Mouse (Mus musculus) embryonic facial prominence, embryonic 11.5 days (tissue): ENCODE data around the gene Defb45. TPM values are rescaled to one million over a fixed set of nuclear protein-coding genes. Genes with fewer than 3 reads are reported as not detected.
A peak's percentile ranks its signal among the peaks of the same experiment; 100 is the strongest.

Source experiments
- ATAC-seq: fragments of 200-750 bp; cut with Nextera tagmentation; replicated peaks from 2 replicates; pipeline ENCODE4 v1.8.0; 2017; ENCODE audit warnings: low read depth; ENCODE audit not compliant: insufficient number of reproducible peaks, low FRiP score, low TSS enrichment
- DNase-seq: peaks from one replicate; pipeline ENCODE4 v3.0.0-alpha.2; 2015; ENCODE audit warnings: low spot score
- H3K27ac ChIP-seq: fragments of 300-500 bp; sonication (generic); replicated peaks from 2 replicates; pipeline ENCODE4 v1.5.1; 2014; ENCODE audit warnings: mild to moderate bottlenecking, low read depth, low read length, control low read depth
- H3K27me3 ChIP-seq: fragments of 300-500 bp; sonication (generic); 2 replicates; pipeline ENCODE4 v1.6.1; 2014; ENCODE audit warnings: mild to moderate bottlenecking, low read length, moderate library complexity, mixed read lengths; ENCODE audit not compliant: control insufficient read depth, insufficient read depth
- H3K36me3 ChIP-seq: fragments of 300-500 bp; sonication (generic); replicated peaks from 2 replicates; pipeline ENCODE4 v1.6.1; 2014; ENCODE audit warnings: low read depth, mild to moderate bottlenecking, low read length, moderate library complexity, mixed read lengths; ENCODE audit not compliant: control insufficient read depth, insufficient read depth
- H3K4me1 ChIP-seq: fragments of 300-500 bp; sonication (generic); 2 replicates; pipeline ENCODE4 v1.6.1; 2014; ENCODE audit warnings: low read length, mixed read lengths; ENCODE audit not compliant: control insufficient read depth, insufficient read depth
- H3K4me2 ChIP-seq: fragments of 300-500 bp; sonication (generic); 2 replicates; pipeline ENCODE4 v1.6.1; 2014; ENCODE audit warnings: low read depth, mild to moderate bottlenecking, control low read depth, low read length, moderate library complexity
- H3K4me3 ChIP-seq: fragments of 300-500 bp; sonication (generic); 2 replicates; pipeline ENCODE4 v1.5.1; 2014; ENCODE audit warnings: low read depth, low read length, control low read depth
- H3K9ac ChIP-seq: fragments of 300-500 bp; sonication (generic); replicated peaks from 2 replicates; pipeline ENCODE4 v1.6.1; 2014; ENCODE audit warnings: mild to moderate bottlenecking, control low read depth, low read length
- H3K9me3 ChIP-seq: fragments of 300-500 bp; sonication (generic); replicated peaks from 2 replicates; pipeline ENCODE4 v1.6.1; 2016; ENCODE audit warnings: mild to moderate bottlenecking, low read length, inconsistent platforms, mixed read lengths; ENCODE audit not compliant: control insufficient read depth
- WGBS: fragments of 180-500 bp; shearing (Covaris S2); extraction: QIAGEN DNeasy Blood & Tissue Kit; methylation state at CpG from one replicate; pipeline ENCODE4 v1.1.7; 2014; 5-methylcytosine and 5-hydroxymethylcytosine counted together
- polyA plus RNA-seq: library from polyadenylated mRNA; unstranded; fragments of >200 nt; fragmentation: Nextera tagmentation; extraction: Ambion mirVana; gene quantifications from 2 replicates; pipeline ENCODE4 v1.2.1, GENCODE M21; 2014

Defb45 gene
- polyA plus RNA-seq, 1 experiment from 2014 or later = not detected

- no peak overlapping the region for H3K4me3 ChIP-seq
- WGBS = 88% methylated on average over 6 of the region's 6 CpGs
- no peak for DNase-seq
- no peaks in the 10 kb centered on the region for H3K9me3 ChIP-seq
- no peak overlapping the region for H3K9ac ChIP-seq
- H3K36me3 ChIP-seq = no peaks in the 10 kb centered on the region
- H3K27me3 ChIP-seq = peaks cover 33% of the 10 kb centered on the region
- H3K4me1 ChIP-seq = peaks cover 2% of the 10 kb centered on the region; the same call in 1 of the 2 replicates
- H3K4me2 ChIP-seq = no peak overlapping the region
- no peak for ATAC-seq
- no peak overlapping the region for H3K27ac ChIP-seq
These were observed 30.7 kb upstream of the Defb45 start for GRCm38 (mm10) chr2:152629904-152630303.

- no peak overlapping the region for H3K4me2 ChIP-seq
These were observed 30.0 kb upstream of the Defb45 start for GRCm38 (mm10) chr2:152629239-152629638.

GRCm38 (mm10) chr2:152628066-152628465 is 28.9 kb upstream of the Defb45 start:
- Histone ChIP-seq H3K36me3 (no peaks in the 10 kb centered on the region), H3K4me3 (no peak overlapping the region), H3K27ac (no peak overlapping the region), H3K27me3 (peaks cover 33% of the 10 kb centered on the region), H3K9ac (no peak overlapping the region), H3K4me2 (no peak overlapping the region), H3K4me1 (peaks cover 2% of the 10 kb centered on the region; the same call in 1 of the 2 replicates), H3K9me3 (no peaks in the 10 kb centered on the region)
- ATAC-seq = no peak
- DNase-seq = no peak
- 38% methylated on average over 17 of the region's 17 CpGs for WGBS

More at GRCm38 (mm10) chr2:152629239-152629638, 30.0 kb upstream of the Defb45 start:
- no peak overlapping the region for H3K27ac ChIP-seq
- H3K27me3 ChIP-seq = peaks cover 33% of the 10 kb centered on the region
- no peaks in the 10 kb centered on the region for H3K9me3 ChIP-seq
- DNase-seq (no peak), ATAC-seq (no peak)
- peaks cover 2% of the 10 kb centered on the region; the same call in 1 of the 2 replicates for H3K4me1 ChIP-seq
- no peaks in the 10 kb centered on the region for H3K36me3 ChIP-seq
- no peak overlapping the region for H3K4me3 ChIP-seq
- 68% methylated on average over 3 of the region's 3 CpGs for WGBS
- H3K9ac ChIP-seq = no peak overlapping the region

GRCm38 (mm10) chr2:152626774-152627591 is 27.8 kb upstream of the Defb45 start, which contains the start of gene Rem1:
Rem1 (plus strand) TSS chr2:152626951.
- Histone ChIP-seq H3K4me2 (peak within 1 kb of the TSS; percentile 56), H3K27me3 (peaks cover 33% of the 10 kb centered on the region), H3K36me3 (no peaks in the 10 kb centered on the region), H3K4me1 (peaks cover 2% of the 10 kb centered on the region; the same call in 1 of the 2 replicates), H3K9ac (peak within 1 kb of the TSS; percentile 7), H3K4me3 (peak within 1 kb of the TSS; percentile 34), H3K9me3 (no peaks in the 10 kb centered on the region), H3K27ac (no peak within 1 kb of the TSS)
- ATAC-seq (peak; percentile 55), DNase-seq (peak; percentile 59)
- WGBS = 2% methylated on average over 57 of the region's 59 CpGs

- Histone ChIP-seq H3K27ac (no peak overlapping the region), H3K4me2 (no peak overlapping the region), H3K4me1 (peaks cover 2% of the 10 kb centered on the region; the same call in 1 of the 2 replicates), H3K27me3 (peaks cover 33% of the 10 kb centered on the region), H3K4me3 (no peak overlapping the region), H3K9me3 (no peaks in the 10 kb centered on the region), H3K9ac (no peak overlapping the region), H3K36me3 (no peaks in the 10 kb centered on the region)
- DNase-seq (no peak), ATAC-seq (no peak)
- 17% methylated on average over 1 of the region's 1 CpGs for WGBS
These were observed 26.1 kb upstream of the Defb45 start for GRCm38 (mm10) chr2:152625256-152625655.

GRCm38 (mm10) chr2:152624566-152624965 is 25.4 kb upstream of the Defb45 start:
- H3K9me3 ChIP-seq = no peaks in the 10 kb centered on the region
- H3K36me3 ChIP-seq = no peaks in the 10 kb centered on the region
- no peak overlapping the region for H3K9ac ChIP-seq
- no peak overlapping the region for H3K4me3 ChIP-seq
- peaks cover 2% of the 10 kb centered on the region; the same call in 1 of the 2 replicates for H3K4me1 ChIP-seq
- H3K27ac ChIP-seq = no peak overlapping the region
- peaks cover 33% of the 10 kb centered on the region for H3K27me3 ChIP-seq
- no peak for DNase-seq
- WGBS = 91% methylated on average over 2 of the region's 2 CpGs
- no peak for ATAC-seq
- no peak overlapping the region for H3K4me2 ChIP-seq

GRCm38 (mm10) chr2:152622953-152623352 is 23.8 kb upstream of the Defb45 start, which contains the start of gene Defb25:
Defb25 (minus strand) TSS chr2:152623053.
- H3K4me2 ChIP-seq = no peak within 1 kb of the TSS
- no peak within 1 kb of the TSS for H3K4me3 ChIP-seq
- 82% methylated on average over 7 of the region's 7 CpGs for WGBS
- peaks cover 2% of the 10 kb centered on the region; the same call in 1 of the 2 replicates for H3K4me1 ChIP-seq
- no peak for ATAC-seq
- no peak for DNase-seq
- no peaks in the 10 kb centered on the region for H3K36me3 ChIP-seq
- H3K9ac ChIP-seq = no peak within 1 kb of the TSS
- H3K9me3 ChIP-seq = no peaks in the 10 kb centered on the region
- no peak within 1 kb of the TSS for H3K27ac ChIP-seq
- H3K27me3 ChIP-seq = peaks cover 22% of the 10 kb centered on the region

- 88% methylated on average over 13 of the region's 13 CpGs for WGBS
- no peaks in the 10 kb centered on the region for H3K36me3 ChIP-seq
These were observed 23.0 kb upstream of the Defb45 start for GRCm38 (mm10) chr2:152622151-152622550.

More at GRCm38 (mm10) chr2:152622151-152622550, 23.0 kb upstream of the Defb45 start:
- ATAC-seq = no peak
- Histone ChIP-seq H3K27ac (no peak overlapping the region), H3K4me3 (no peak overlapping the region), H3K9ac (no peak overlapping the region), H3K4me2 (no peak overlapping the region), H3K27me3 (peaks cover 17% of the 10 kb centered on the region), H3K4me1 (peaks cover 2% of the 10 kb centered on the region; the same call in 1 of the 2 replicates), H3K9me3 (no peaks in the 10 kb centered on the region)
- DNase-seq = no peak
